Comparison of ENCODE assay signal across 34 mouse cellular contexts in genomic region chr6:136100241-136100640, GRCm38 (mm10).
"Had no signal": no experiment of that assay in that cellular context is flagged by ENCODE, and none has a peak within 500 bp of the region (broad histone marks: within the 10 kb centered on the region; RNA-seq: fewer than 3 reads in every experiment).

No protein-coding gene starts in this region.

- H3K27me3 ChIP-seq: heart, embryonic 12.5 days; heart, embryonic 13.5 days; heart, embryonic 15.5 days; hindbrain, embryonic 12.5 days; hindbrain, embryonic 13.5 days; hindbrain, embryonic 15.5 days; kidney, embryonic 15.5 days had no signal

- H3K4me3 ChIP-seq: heart, embryonic 10.5 days; heart, embryonic 12.5 days; heart, embryonic 13.5 days; heart, embryonic 15.5 days; hindbrain, embryonic 10.5 days; hindbrain, embryonic 12.5 days; hindbrain, embryonic 13.5 days; hindbrain, embryonic 15.5 days; kidney, embryonic 15.5 days; layer of hippocampus, adult 2 months; left cerebral cortex, adult 2 months had no signal

- H3K9ac ChIP-seq: heart, embryonic 12.5 days; heart, embryonic 13.5 days; heart, embryonic 15.5 days; hindbrain, embryonic 12.5 days; hindbrain, embryonic 13.5 days; hindbrain, embryonic 14.5 days; hindbrain, embryonic 15.5 days; kidney, embryonic 15.5 days had no signal

- H3K27ac ChIP-seq: heart, embryonic 10.5 days; heart, embryonic 13.5 days; heart, embryonic 15.5 days; hindbrain, embryonic 10.5 days; hindbrain, embryonic 12.5 days; hindbrain, embryonic 13.5 days; hindbrain, embryonic 14.5 days; hindbrain, embryonic 15.5 days; hindbrain, postnatal 0 days; kidney, embryonic 15.5 days; kidney, postnatal 0 days; layer of hippocampus, adult 2 months; left cerebral cortex, adult 2 months had no signal

- H3K4me2 ChIP-seq: heart, embryonic 11.5 days; heart, embryonic 12.5 days; heart, embryonic 13.5 days; heart, embryonic 15.5 days; hindbrain, embryonic 12.5 days; hindbrain, embryonic 13.5 days; hindbrain, embryonic 14.5 days; hindbrain, embryonic 15.5 days; kidney, embryonic 15.5 days had no signal

- DNase-seq: heart, postnatal 10 days; heart, postnatal 14 days; heart, postnatal 4 days; kidney, adult 11 months; kidney, adult 18-20 months; kidney, adult 2 months; kidney, adult 8-10 months; kidney, adult 9 months; kidney, postnatal 10 days; kidney, postnatal 14 days; kidney, postnatal 25 days; kidney, postnatal 36 days; kidney, postnatal 4 days; layer of hippocampus, adult 9-11 months; layer of hippocampus, postnatal 36 days had no signal

- H3K4me1 ChIP-seq: heart, embryonic 12.5 days; heart, embryonic 13.5 days; heart, embryonic 15.5 days; hindbrain, embryonic 10.5 days; hindbrain, embryonic 12.5 days; hindbrain, embryonic 13.5 days; hindbrain, embryonic 15.5 days had no signal

- H3K36me3 ChIP-seq: heart, embryonic 10.5 days; heart, embryonic 12.5 days; heart, embryonic 13.5 days; heart, embryonic 15.5 days; hindbrain, embryonic 10.5 days; hindbrain, embryonic 12.5 days; hindbrain, embryonic 13.5 days; hindbrain, embryonic 15.5 days; kidney, embryonic 15.5 days had no signal

- ATAC-seq: hindbrain, embryonic 16.5 days; hindbrain, postnatal 0 days; inflammation-experienced regulatory T-cells, adult 6 months; intestine, embryonic 16.5 days; intestine, postnatal 0 days had no signal

- H3K9me3 ChIP-seq: heart, embryonic 10.5 days; heart, embryonic 13.5 days; heart, embryonic 15.5 days; hindbrain, embryonic 10.5 days; hindbrain, embryonic 12.5 days; hindbrain, embryonic 13.5 days; hindbrain, embryonic 15.5 days; kidney, embryonic 15.5 days had no signal
